Mouse (Mus musculus) midbrain, embryonic 10.5 days (tissue): ENCODE data around the gene Galnt5. TPM values are rescaled to one million over a fixed set of nuclear protein-coding genes. Genes with fewer than 3 reads are reported as not detected.

Experiments used
- DNase-seq: peaks from one replicate; pipeline ENCODE4 v3.0.0-alpha.2; 2017; ENCODE audit warnings: low spot score
- H3K27ac ChIP-seq: fragments of 300-500 bp; sonication (generic); replicated peaks from 2 replicates; pipeline ENCODE4 v1.5.1; 2016; ENCODE audit warnings: mild to moderate bottlenecking
- H3K27me3 ChIP-seq: fragments of 300-500 bp; sonication (generic); 2 replicates; pipeline ENCODE4 v1.6.1; 2016; ENCODE audit warnings: low read depth, mild to moderate bottlenecking; ENCODE audit not compliant: poor library complexity, severe bottlenecking
- H3K36me3 ChIP-seq: fragments of 300-500 bp; sonication (generic); 2 replicates; pipeline ENCODE4 v1.6.1; 2016; ENCODE audit warnings: mild to moderate bottlenecking, moderate library complexity
- H3K4me1 ChIP-seq: fragments of 300-500 bp; sonication (generic); 2 replicates; pipeline ENCODE4 v1.6.1; 2016
- H3K4me3 ChIP-seq: fragments of 300-500 bp; sonication (generic); 2 replicates; pipeline ENCODE4 v1.5.1; 2016; ENCODE audit warnings: mild to moderate bottlenecking, moderate library complexity
- H3K9me3 ChIP-seq: fragments of 300-500 bp; sonication (generic); replicated peaks from 2 replicates; pipeline ENCODE4 v1.6.1; 2016; ENCODE audit warnings: mild to moderate bottlenecking
- WGBS: fragments of 180-500 bp; shearing (Covaris S2); methylation state at CpG from one replicate; pipeline ENCODE4 v1.1.7; 2016; 5-methylcytosine and 5-hydroxymethylcytosine counted together
- polyA plus RNA-seq: library from polyadenylated mRNA; unstranded; fragments of >200 nt; fragmentation: Nextera tagmentation; extraction: Ambion mirVana; gene quantifications from 2 replicates; pipeline ENCODE4 v1.2.1, GENCODE M21; 2016

Galnt5 gene
- 0.12 and 0.19 TPM in 2 replicates for polyA plus RNA-seq

DNA sequence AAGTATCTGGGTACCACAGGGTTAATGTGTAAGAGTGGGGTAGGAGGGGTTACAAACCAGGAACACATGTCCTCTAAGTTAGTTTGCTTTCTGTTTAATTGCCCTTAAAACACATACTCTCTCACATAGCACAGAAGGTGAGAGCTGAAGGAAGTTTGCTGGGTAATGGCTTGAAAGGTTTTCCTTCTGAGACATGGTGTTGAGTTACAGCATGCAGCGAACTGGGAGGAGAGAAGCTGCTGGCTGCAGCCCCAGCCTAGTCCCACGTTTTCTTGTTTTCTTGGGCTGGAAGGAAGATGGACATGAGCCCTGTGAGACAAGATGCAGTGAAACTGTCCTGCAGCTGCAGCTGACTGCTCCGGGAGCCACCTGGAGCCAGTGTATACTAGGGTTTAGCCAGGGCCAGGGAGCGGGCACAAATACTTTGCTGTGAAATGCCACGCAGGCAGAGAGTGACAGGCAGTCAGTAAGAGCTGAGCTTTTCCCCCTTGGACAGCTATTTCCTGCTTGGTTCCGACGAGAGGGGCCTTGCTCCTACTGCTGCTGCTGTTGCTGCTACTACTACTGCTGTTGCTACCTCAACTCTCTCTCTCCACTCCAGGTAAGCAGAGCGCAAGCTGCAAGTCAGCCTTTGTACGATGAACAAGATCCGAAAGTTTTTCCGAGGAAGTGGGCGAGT, at the start of gene Galnt5:
TSS of gene Galnt5 (plus strand) at position 133 of the 679 bp plus-strand sequence.
- peak; percentile 12 for DNase-seq
- H3K4me3 ChIP-seq = no peak within 1 kb of the TSS
- WGBS = 70% methylated on average over 12 of the region's 12 CpGs
- no peaks in the 10 kb centered on the region for H3K9me3 ChIP-seq
- H3K4me1 ChIP-seq = no peaks in the 10 kb centered on the region
- H3K36me3 ChIP-seq = no peaks in the 10 kb centered on the region
- no peak within 1 kb of the TSS for H3K27ac ChIP-seq
- H3K27me3 ChIP-seq = no peaks in the 10 kb centered on the region

DNA sequence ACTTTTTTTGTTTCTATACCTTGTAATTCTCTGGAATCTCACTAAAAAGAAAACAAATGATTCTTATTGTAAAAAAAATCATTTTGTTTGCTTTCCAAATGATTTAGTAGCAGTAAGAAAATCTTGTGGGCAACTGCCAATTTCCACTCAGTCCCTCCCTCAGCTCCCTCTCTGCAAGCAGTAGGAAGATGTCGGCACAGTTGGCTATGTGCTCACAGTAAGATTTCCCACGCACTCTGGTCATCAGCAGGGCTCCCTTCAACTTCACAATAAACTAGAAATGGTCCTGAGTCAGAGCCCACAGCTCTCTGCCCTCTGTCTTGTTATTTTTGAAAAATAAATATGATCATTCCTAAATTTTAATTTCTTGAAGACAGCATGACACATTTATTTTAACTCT, 46.1 kb upstream of the Galnt5 start:
- no peak for DNase-seq
- no peaks in the 10 kb centered on the region for H3K9me3 ChIP-seq
- no peaks in the 10 kb centered on the region for H3K36me3 ChIP-seq
- H3K4me3 ChIP-seq = no peak overlapping the region
- no peaks in the 10 kb centered on the region for H3K4me1 ChIP-seq
- H3K27ac ChIP-seq = no peak overlapping the region
- no peaks in the 10 kb centered on the region for H3K27me3 ChIP-seq
- 77% methylated on average over 2 of the region's 2 CpGs for WGBS

DNA sequence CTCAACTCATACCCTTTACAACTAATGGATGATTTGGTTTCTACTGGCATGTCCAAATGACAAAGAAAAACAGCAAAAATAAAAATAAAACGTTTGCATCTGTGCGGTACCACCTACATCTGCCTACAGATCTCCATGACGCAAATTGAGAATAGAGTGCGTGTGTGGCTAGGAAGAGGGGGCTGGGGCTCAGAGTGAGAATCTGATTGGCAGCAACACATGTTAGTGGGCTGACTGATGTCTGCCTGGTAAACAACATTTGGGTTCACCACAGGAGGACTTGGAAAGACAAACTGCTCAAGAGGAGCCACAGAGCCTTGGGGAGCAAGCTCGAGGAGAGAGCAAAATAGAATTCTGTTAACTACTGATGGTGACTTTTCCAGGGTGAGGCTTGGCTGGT, 36.9 kb upstream of the Galnt5 start:
- no peaks in the 10 kb centered on the region for H3K27me3 ChIP-seq
- H3K27ac ChIP-seq = no peak overlapping the region
- no peaks in the 10 kb centered on the region for H3K9me3 ChIP-seq
- H3K4me3 ChIP-seq = no peak overlapping the region
- no peak for DNase-seq
- no peaks in the 10 kb centered on the region for H3K36me3 ChIP-seq
- H3K4me1 ChIP-seq = no peaks in the 10 kb centered on the region
- whole genome bisulfite sequencing = 81% methylated on average over 5 of the region's 5 CpGs

DNA sequence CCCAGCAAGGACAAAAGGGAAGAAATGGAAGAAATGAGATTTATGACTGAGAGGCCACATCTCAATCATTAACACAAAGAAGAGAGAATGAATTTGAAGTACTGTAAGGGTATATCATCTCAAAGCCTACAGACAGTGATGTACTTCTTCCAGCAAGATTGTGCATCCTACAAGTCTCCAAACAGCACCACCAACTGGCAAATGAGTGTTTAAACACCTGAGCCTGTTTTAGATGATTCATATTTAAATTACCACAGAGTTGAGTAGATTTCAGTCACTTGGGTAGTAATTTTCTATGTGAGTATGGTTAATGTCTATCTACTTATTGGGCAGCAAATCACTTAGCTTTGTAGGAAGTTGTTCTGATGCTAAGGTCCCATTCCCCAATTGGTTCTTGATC, 15.4 kb upstream of the Galnt5 start:
- Histone ChIP-seq H3K27me3 (no peaks in the 10 kb centered on the region), H3K36me3 (no peaks in the 10 kb centered on the region), H3K27ac (no peak overlapping the region), H3K9me3 (no peaks in the 10 kb centered on the region), H3K4me3 (no peak overlapping the region), H3K4me1 (no peaks in the 10 kb centered on the region)
- no peak for DNase-seq

DNA sequence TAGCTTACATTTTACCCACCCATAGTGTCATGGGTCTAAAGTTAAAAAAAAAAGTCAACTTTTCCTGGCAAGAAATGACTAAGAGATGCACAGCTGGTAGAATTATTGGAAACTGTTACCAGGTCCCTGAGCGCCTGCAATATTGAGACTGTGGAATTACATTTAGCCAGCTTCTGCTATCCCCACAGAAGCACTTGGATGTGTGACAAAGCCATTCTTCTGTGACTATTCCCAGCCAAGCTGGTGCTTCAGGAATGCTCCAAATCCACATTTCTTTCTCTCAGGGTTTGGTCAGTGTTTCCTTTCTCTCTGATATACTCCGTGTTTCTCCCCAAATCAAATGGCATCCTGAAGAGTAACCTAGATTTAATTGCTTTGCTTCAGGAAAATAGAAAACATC, 6.6 kb upstream of the Galnt5 start:
- DNase-seq = no peak
- Histone ChIP-seq H3K27me3 (no peaks in the 10 kb centered on the region), H3K4me3 (no peak overlapping the region), H3K9me3 (no peaks in the 10 kb centered on the region), H3K27ac (no peak overlapping the region), H3K36me3 (no peaks in the 10 kb centered on the region), H3K4me1 (no peaks in the 10 kb centered on the region)
- WGBS = 86% methylated on average over 2 of the region's 2 CpGs

DNA sequence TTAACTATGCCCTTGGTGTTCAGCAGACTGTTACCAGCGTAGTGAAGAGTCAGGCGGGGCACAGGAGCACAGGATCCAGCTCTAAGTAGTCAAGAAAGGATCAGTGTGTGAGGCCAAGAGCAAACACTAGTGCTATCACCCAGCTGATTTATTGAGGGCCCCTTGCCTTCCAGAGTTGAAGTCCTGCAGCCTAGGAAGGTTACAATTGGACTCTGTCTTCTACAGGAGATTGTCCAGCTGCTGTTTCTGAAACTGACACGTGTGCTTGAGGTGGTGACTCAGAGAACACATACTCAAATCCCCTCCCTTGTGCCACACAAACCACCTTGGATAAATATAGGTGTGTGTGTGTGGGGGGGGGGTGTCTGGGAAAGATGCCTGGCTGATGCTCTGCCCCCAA, 3.8 kb downstream of the Galnt5 start:
- DNase-seq = no peak
- Histone ChIP-seq H3K9me3 (no peaks in the 10 kb centered on the region), H3K27me3 (no peaks in the 10 kb centered on the region), H3K4me3 (no peak overlapping the region), H3K4me1 (no peaks in the 10 kb centered on the region), H3K27ac (no peak overlapping the region), H3K36me3 (no peaks in the 10 kb centered on the region)
- WGBS = 78% methylated on average over 3 of the region's 3 CpGs

DNA sequence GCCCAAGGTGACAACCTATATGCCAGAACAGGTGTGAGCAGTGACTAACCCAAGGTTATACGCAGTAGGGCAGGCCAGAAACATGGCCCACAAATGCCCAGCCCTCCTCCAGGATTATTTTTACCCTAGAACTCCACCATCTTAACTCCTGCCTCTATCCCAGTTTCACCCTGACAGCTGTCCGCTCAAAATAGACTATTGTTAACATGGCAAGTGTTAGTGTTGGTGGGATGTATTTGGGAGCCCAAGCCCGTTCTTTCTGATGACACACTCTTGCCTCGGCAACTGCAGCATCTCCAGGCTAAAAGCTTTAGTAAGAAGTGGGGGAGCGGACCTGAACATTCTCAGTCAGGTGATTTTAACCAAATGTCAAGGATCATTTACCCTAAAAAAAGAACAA, 9.4 kb downstream of the Galnt5 start:
- WGBS = 92% methylated on average over 5 of the region's 5 CpGs
- H3K4me1 ChIP-seq = no peaks in the 10 kb centered on the region
- no peaks in the 10 kb centered on the region for H3K36me3 ChIP-seq
- DNase-seq = no peak
- H3K4me3 ChIP-seq = no peak overlapping the region
- H3K9me3 ChIP-seq = no peaks in the 10 kb centered on the region
- no peak overlapping the region for H3K27ac ChIP-seq
- H3K27me3 ChIP-seq = no peaks in the 10 kb centered on the region

DNA sequence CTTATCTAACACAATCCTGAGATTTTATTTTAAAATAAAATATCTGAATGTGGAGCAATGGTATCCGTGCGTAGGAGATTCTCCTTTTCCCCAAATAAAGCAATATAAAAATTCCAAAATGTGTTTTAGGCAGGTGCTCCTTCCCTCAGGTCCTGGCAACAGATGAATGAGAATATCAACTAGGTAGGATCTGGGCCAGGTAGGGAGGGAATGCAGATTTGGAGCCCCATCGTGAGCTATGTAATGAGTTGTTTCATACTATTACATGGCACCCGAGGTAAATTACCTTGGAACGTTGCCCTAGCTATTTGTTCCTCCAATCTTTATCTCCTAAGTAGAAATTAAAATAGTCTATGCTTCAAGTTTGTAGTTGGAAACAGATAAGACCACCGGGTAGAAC, 25.9 kb downstream of the Galnt5 start:
- no peak for DNase-seq
- no peak overlapping the region for H3K4me3 ChIP-seq
- H3K27ac ChIP-seq = no peak overlapping the region
- H3K9me3 ChIP-seq = no peaks in the 10 kb centered on the region
- no peaks in the 10 kb centered on the region for H3K36me3 ChIP-seq
- no peaks in the 10 kb centered on the region for H3K27me3 ChIP-seq
- H3K4me1 ChIP-seq = no peaks in the 10 kb centered on the region
- WGBS = 92% methylated on average over 6 of the region's 6 CpGs

DNA sequence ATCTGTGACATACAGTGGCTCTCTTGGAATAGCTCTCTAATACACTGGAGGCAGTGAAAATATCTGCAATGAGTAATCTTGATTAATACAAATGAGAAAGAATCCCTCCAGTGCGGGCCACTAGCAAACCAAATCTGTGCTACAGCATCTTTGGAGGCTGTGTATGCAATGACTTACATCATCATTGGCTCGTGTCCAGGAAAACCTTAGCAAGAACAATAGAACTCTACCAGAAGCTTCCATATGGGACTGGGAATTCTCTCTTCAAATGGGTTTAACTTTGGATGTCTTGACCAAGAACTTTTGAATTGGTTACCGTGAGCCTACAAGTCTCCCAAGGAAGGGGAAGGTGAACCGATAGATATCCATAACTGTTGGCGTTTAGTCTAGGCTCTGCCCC, 29.1 kb downstream of the Galnt5 start:
- Histone ChIP-seq H3K4me3 (no peak overlapping the region), H3K36me3 (no peaks in the 10 kb centered on the region), H3K27ac (no peak overlapping the region), H3K4me1 (no peaks in the 10 kb centered on the region), H3K27me3 (no peaks in the 10 kb centered on the region), H3K9me3 (no peaks in the 10 kb centered on the region)
- WGBS = 89% methylated on average over 5 of the region's 5 CpGs
- no peak for DNase-seq

DNA sequence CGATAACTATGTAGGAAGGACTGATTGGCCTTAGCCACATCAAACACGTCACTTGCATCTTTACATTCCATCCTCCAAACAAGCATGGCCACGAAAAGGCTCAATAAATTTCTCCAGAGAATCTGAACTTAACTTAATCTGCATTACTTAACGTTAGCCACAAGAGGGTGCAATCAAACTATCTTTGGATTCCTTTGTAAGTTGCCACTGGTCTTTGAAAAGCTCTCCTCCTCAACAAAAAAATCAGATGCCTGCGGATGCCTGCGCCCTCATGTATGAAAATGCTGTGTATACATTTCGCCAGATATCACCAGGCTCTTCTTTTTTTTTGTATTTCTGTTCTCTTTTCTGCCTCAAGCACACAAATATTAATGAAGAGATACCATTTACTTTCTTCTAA, 31.7 kb downstream of the Galnt5 start:
- H3K36me3 ChIP-seq = no peaks in the 10 kb centered on the region
- WGBS = 38% methylated on average over 7 of the region's 7 CpGs
- no peaks in the 10 kb centered on the region for H3K9me3 ChIP-seq
- no peak overlapping the region for H3K27ac ChIP-seq
- no peak for DNase-seq
- no peaks in the 10 kb centered on the region for H3K4me1 ChIP-seq
- no peak overlapping the region for H3K4me3 ChIP-seq
- no peaks in the 10 kb centered on the region for H3K27me3 ChIP-seq

DNA sequence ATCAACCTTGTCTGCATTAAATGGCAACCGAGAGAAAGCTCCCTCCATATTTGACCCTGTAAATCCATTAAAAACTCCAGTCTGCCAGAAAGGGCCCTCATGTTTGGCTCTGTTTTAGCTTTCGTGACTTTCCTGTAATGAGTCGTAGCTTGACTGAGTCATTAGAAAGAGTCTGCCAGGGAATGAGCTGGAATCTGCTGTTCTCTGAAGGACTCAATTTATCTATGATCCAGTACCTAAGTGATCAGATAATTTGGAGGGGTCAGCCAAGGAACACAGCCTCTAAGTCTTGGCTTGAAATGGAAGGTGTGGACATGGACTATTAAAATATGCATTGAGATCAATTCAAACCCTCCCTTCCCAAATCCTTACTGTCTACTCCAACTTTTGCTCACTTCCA, 33.7 kb downstream of the Galnt5 start:
- Histone ChIP-seq H3K4me1 (no peaks in the 10 kb centered on the region), H3K36me3 (no peaks in the 10 kb centered on the region), H3K27ac (no peak overlapping the region), H3K9me3 (no peaks in the 10 kb centered on the region), H3K27me3 (no peaks in the 10 kb centered on the region), H3K4me3 (no peak overlapping the region)
- no peak for DNase-seq
- 94% methylated on average over 3 of the region's 3 CpGs for WGBS

DNA sequence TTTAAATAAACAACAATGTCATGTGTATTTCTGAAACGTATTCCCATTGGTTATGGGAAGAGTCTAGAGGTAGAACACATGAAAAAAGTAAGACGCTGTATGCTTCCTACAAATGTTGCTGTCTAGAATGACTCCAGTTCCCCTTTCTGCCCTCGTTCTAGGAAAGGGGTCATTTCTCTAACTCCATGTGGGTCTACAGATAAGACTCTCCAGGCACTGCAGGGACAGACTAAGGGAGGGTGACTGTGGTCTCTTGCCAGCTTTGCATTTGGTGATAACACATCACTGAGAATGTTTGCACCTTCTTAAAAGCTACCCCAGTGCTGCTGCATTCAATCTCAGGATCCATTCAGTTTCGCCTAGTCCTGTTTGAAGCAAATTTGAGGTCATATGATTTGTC, 38.0 kb downstream of the Galnt5 start:
- DNase-seq = no peak
- H3K27me3 ChIP-seq = no peaks in the 10 kb centered on the region
- H3K9me3 ChIP-seq = no peaks in the 10 kb centered on the region
- no peak overlapping the region for H3K27ac ChIP-seq
- WGBS = 87% methylated on average over 4 of the region's 4 CpGs
- H3K4me3 ChIP-seq = no peak overlapping the region
- no peaks in the 10 kb centered on the region for H3K4me1 ChIP-seq
- H3K36me3 ChIP-seq = no peaks in the 10 kb centered on the region

DNA sequence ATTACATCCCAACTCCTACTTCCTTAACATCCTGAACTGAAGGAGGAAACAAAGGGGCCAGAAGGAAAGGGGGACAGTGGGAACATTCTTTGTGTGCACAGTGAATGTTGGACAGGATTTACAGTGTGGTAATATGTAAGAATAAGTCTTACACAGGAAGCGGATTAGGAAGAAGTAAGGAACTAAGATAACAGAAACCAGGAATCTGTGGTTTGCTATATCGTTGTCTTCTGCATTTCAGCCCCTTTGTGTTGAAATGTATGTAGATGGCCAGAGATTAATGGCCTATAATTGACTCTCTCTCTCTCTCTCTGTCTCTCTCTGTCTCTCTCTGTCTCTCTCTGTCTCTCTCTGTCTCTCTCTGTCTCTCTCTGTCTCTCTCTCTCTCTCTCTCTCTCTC, 39.2 kb downstream of the Galnt5 start:
- H3K9me3 ChIP-seq = no peaks in the 10 kb centered on the region
- H3K4me3 ChIP-seq = no peak overlapping the region
- no peak for DNase-seq
- 94% methylated on average over 2 of the region's 2 CpGs for WGBS
- H3K27me3 ChIP-seq = no peaks in the 10 kb centered on the region
- H3K4me1 ChIP-seq = no peaks in the 10 kb centered on the region
- H3K27ac ChIP-seq = no peak overlapping the region
- no peaks in the 10 kb centered on the region for H3K36me3 ChIP-seq

DNA sequence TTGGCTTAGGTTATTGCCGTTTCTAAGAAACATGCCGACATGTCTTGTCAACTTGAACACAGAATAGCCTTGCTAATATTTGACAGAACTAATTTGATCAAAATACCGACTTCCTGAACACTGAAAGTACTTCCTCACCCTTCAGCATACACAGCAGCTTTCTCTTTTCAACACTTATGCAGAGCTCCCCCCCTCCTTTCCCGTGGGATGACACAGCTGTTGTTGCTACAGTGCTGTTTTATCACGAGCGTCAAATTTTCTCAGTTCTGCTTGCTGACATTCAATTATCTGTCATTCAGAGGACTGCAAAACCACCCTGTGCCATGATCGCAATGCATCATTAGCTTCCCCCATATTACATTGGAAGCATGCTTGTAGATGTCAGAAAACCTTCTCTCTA, 44.2 kb downstream of the Galnt5 start:
- no peaks in the 10 kb centered on the region for H3K36me3 ChIP-seq
- no peak overlapping the region for H3K4me3 ChIP-seq
- WGBS = 91% methylated on average over 7 of the region's 7 CpGs
- H3K4me1 ChIP-seq = no peaks in the 10 kb centered on the region
- no peak for DNase-seq
- no peak overlapping the region for H3K27ac ChIP-seq
- H3K27me3 ChIP-seq = no peaks in the 10 kb centered on the region; the same call in 1 of the 2 replicates
- no peaks in the 10 kb centered on the region for H3K9me3 ChIP-seq
